Mouse (Mus musculus) right cerebral cortex, postnatal 4 days (tissue): ENCODE measurements around the gene Golga5.

Source experiments
- DNase-seq: peaks from one replicate; pipeline ENCODE4 v3.0.0-alpha.2; 2022

The Golga5 gene

GRCm38 (mm10) chr12:102516151-102516550 lies 47.2 kb downstream of the Golga5 start:
- DNase-seq: no peak

DNA sequence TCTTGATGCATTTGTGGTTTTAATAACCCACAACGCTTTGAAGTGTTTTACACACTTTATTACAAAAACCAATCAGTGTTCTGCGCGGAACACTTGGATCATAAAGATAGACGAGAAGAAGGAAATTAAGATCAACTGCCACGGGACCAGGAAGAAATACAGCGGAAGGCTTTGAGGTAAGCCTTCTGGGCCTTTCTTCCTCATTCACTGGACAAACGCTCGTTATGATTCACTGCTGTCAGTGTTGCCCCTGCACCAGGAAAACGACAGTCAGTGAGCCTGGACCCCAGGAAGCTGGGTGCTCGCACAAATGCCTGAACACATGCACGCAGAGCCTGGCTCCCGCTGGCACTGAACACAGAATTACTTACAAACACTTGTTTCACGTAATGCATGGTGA lies 48.7 kb downstream of the Golga5 start:
- no peak for DNase-seq

- no peak for DNase-seq
Measured at GRCm38 (mm10) chr12:102519929-102520720, 51.2 kb downstream of the Golga5 start.

- DNase-seq: no peak
Measured at GRCm38 (mm10) chr12:102521777-102522319, 52.9 kb downstream of the Golga5 start.

GRCm38 (mm10) chr12:102524216-102524615 lies 55.3 kb downstream of the Golga5 start:
- DNase-seq: no peak

DNA sequence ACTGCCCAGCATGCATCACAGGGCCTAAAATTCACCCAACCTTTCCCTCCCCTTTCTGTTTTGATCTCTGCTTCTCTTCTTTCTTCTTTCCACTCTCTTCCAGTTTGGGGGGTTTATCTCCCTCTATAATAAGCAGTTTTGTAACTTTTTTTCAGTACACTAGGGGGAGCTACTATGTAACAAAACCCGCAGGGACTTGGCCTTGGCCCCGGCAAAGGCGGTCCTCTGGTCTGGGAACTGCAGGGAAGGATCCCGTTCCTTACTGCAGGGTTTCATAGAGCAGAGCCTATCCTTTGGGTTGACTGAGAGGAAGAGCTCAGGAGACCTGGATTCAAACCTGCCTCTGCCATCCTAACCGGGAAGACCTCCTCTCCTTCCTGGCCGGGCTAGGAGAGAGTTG lies 55.8 kb downstream of the Golga5 start:
- DNase-seq: peak; percentile 23

- no peak for DNase-seq
Measured at GRCm38 (mm10) chr12:102527989-102528388, 59.1 kb downstream of the Golga5 start.

DNA sequence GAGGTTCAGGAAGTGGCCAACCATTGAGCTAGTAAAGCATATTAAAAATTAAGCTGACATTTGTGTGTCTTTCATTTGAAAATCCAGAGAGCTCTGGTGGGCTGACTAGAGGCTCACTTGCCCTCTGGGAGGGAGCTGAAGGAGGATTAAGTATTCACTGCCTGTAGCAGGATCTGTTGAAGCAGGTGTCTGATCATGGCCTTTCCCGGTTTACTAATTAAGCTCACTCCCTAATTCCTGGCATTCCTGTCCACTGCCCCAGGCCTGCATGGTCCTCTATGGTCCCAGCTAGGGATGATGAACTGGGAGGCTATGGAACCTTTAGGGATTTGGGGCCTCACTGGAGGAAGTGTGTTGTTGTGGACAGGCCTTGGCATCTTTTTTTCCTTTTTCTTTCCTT lies 66.9 kb downstream of the Golga5 start:
- DNase-seq: no peak

DNA sequence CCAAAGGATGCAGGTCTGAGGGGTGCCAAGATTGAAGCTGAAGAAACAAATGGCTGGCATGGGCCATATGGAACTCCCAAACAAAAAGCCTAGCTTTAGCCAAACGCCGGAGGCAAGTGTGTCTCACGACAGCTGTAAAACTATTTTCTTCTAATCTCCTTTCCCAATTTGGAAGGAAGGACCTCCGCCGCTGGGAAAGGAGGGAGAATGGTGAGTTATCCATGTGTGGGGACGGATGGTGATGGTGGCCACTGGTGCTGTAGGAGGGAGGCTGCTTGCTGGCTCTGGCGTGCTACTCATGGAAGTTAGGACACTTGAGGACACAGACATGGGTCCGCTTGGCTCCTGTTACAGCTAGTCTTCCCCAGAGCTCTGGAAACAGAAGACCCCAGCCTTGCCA lies 71.3 kb downstream of the Golga5 start:
- DNase-seq: no peak

GRCm38 (mm10) chr12:102541168-102541567 lies 72.2 kb downstream of the Golga5 start:
- DNase-seq: no peak

- DNase-seq: no peak
Measured at GRCm38 (mm10) chr12:102545122-102545521, 76.2 kb downstream of the Golga5 start.
